Mouse (Mus musculus): ENCODE data around the gene Pou2f3. TPM values are rescaled to one million over a fixed set of nuclear protein-coding genes. Genes with fewer than 3 reads are reported as not detected.

The Pou2f3 gene
- polyA plus RNA-seq (2012; rRNA removed): 0.28 and 0.53 TPM in 2 replicates

GRCm38 (mm10) chr9:43210190-43210682 lies at the start of gene Pou2f3:
Gene Pou2f3 (minus strand): TSS chr9:43210369.
- DNase-seq (ENCODE audit: low spot score): no peak

GRCm38 (mm10) chr9:43253271-43253681 lies 43.1 kb upstream of the Pou2f3 start:
- no peak for DNase-seq (ENCODE audit: low spot score)

- DNase-seq (ENCODE audit: low spot score): no peak
These were observed 42.6 kb upstream of the Pou2f3 start for GRCm38 (mm10) chr9:43252790-43253189.

- DNase-seq (ENCODE audit: low spot score): no peak
These were observed 41.6 kb upstream of the Pou2f3 start for GRCm38 (mm10) chr9:43251786-43252185.

- no peak for DNase-seq (ENCODE audit: low spot score)
These were observed 36.6 kb upstream of the Pou2f3 start for GRCm38 (mm10) chr9:43246738-43247180.

- DNase-seq (ENCODE audit: low spot score): no peak
These were observed 35.8 kb upstream of the Pou2f3 start for GRCm38 (mm10) chr9:43245801-43246570.

- no peak for DNase-seq (ENCODE audit: low spot score)
These were observed 32.3 kb upstream of the Pou2f3 start for GRCm38 (mm10) chr9:43242432-43242831.

- no peak for DNase-seq (ENCODE audit: low spot score)
These were observed 31.8 kb upstream of the Pou2f3 start for GRCm38 (mm10) chr9:43241970-43242369.

- no peak for DNase-seq (ENCODE audit: low spot score)
These were observed 31.1 kb upstream of the Pou2f3 start for GRCm38 (mm10) chr9:43241291-43241690.

GRCm38 (mm10) chr9:43240594-43240900 lies 30.4 kb upstream of the Pou2f3 start:
- no peak for DNase-seq (ENCODE audit: low spot score)

- DNase-seq (ENCODE audit: low spot score): peak; percentile 64
These were observed 29.8 kb upstream of the Pou2f3 start, which contains the start of gene Oaf for GRCm38 (mm10) chr9:43239712-43240593. Gene Oaf (minus strand): TSS chr9:43239911.

GRCm38 (mm10) chr9:43238631-43239545 lies 28.7 kb upstream of the Pou2f3 start:
- no peak for DNase-seq (ENCODE audit: low spot score)

- DNase-seq (ENCODE audit: low spot score): no peak
These were observed 28.0 kb upstream of the Pou2f3 start for GRCm38 (mm10) chr9:43238167-43238566.

GRCm38 (mm10) chr9:43237111-43237775 lies 27.1 kb upstream of the Pou2f3 start:
- no peak for DNase-seq (ENCODE audit: low spot score)

GRCm38 (mm10) chr9:43236576-43236975 lies 26.4 kb upstream of the Pou2f3 start:
- no peak for DNase-seq (ENCODE audit: low spot score)

GRCm38 (mm10) chr9:43236106-43236505 lies 25.9 kb upstream of the Pou2f3 start:
- DNase-seq (ENCODE audit: low spot score): no peak

GRCm38 (mm10) chr9:43235336-43235735 lies 25.2 kb upstream of the Pou2f3 start:
- DNase-seq (ENCODE audit: low spot score): no peak

GRCm38 (mm10) chr9:43234496-43234895 lies 24.3 kb upstream of the Pou2f3 start:
- DNase-seq (ENCODE audit: low spot score): no peak

GRCm38 (mm10) chr9:43233515-43233914 lies 23.3 kb upstream of the Pou2f3 start:
- no peak for DNase-seq (ENCODE audit: low spot score)

- DNase-seq (ENCODE audit: low spot score): no peak
These were observed 22.9 kb upstream of the Pou2f3 start for GRCm38 (mm10) chr9:43233044-43233443.

- DNase-seq (ENCODE audit: low spot score): no peak
These were observed 22.1 kb upstream of the Pou2f3 start for GRCm38 (mm10) chr9:43232286-43232685.
